ENCODE assay signal across 10 mouse cellular contexts in genomic region chr13:41355552-41355951, GRCm38 (mm10).
DNase-seq lines count a peak whose midpoint lies in the region; ATAC-seq and TF ChIP-seq lines count a peak whose summit lies in the region.
"Had no signal": no experiment of that assay in that cellular context is flagged by ENCODE, and none has a peak within 500 bp of the region (broad histone marks: within the 10 kb centered on the region; RNA-seq: fewer than 3 reads in every experiment).

No protein-coding gene starts in this region.

- no peak for TF ChIP-seq POLR2A in CH12.LX (IDR thresholded peaks at IDR 0.05; ENCODE audit: low read depth, low read length)

- peaks cover 2 to 38% of the 10 kb centered on the region in 2 experiments for H3K36me3 ChIP-seq in CH12.LX (replicated peaks in 1 of 2; ENCODE audit: control insufficient read depth in 1 of 2, insufficient read depth in 1 of 2, low read length in 1 of 2)
- no peaks in the 10 kb centered on the region for H3K36me3 ChIP-seq in embryonic facial prominence, embryonic 14.5 days (ENCODE audit: control insufficient read depth, insufficient read depth, low read length)
- H3K36me3 ChIP-seq in intestine, embryonic 16.5 days (ENCODE audit: control insufficient read depth, insufficient read depth, low read length), result no peaks in the 10 kb centered on the region

- H3K9me3 ChIP-seq in CH12.LX (replicated peaks; ENCODE audit: low read length), result no peaks in the 10 kb centered on the region
- no peaks in the 10 kb centered on the region for H3K9me3 ChIP-seq in embryonic facial prominence, embryonic 14.5 days (ENCODE audit: control insufficient read depth, low read length)
- H3K9me3 ChIP-seq in intestine, embryonic 16.5 days (ENCODE audit: control insufficient read depth, low read length), result no peaks in the 10 kb centered on the region
- H3K9me3 ChIP-seq: megakaryocyte, embryonic 14.5 days had no signal

- H3K27ac ChIP-seq in CH12.LX (ENCODE audit: insufficient read depth, low read depth), result no peak overlapping the region
- 0 out of 2 replicates have a peak overlapping the region, but pooled peaks have one; percentile 28 for H3K27ac ChIP-seq in embryonic facial prominence, embryonic 14.5 days (replicated peaks; ENCODE audit: low read depth, low read length)
- peak overlapping the region; percentile 76 for H3K27ac ChIP-seq in intestine, embryonic 16.5 days (ENCODE audit: low read length)

- H3K4me3 ChIP-seq in CH12.LX (replicated peaks in 1 of 3; ENCODE audit: low read depth in 2 of 3, low read length in 2 of 3, poor library complexity in 1 of 3), result no peak overlapping the region
- peak overlapping the region; percentile 11 for H3K4me3 ChIP-seq in embryonic facial prominence, embryonic 14.5 days (ENCODE audit: low read depth, low read length)
- H3K4me3 ChIP-seq in intestine, embryonic 16.5 days (ENCODE audit: low read length), result peak overlapping the region; percentile 22
- H3K4me3 ChIP-seq: erythroblast, embryonic 14.5 days; megakaryocyte, embryonic 14.5 days had no signal

- intact Hi-C loops in left cerebral cortex, postnatal 4 days (cut with DNase I), result no loop called here

- dilution Hi-C loops in CH12.LX (cut with MboI; ENCODE audit: extremely low pct_ligation_motif_present, extremely low pct_unique_long_range_greater_than_20kb, low sequenced_read_pairs), result no loop called here

- DNase-seq in CH12.LX (ENCODE audit: extremely low read depth), result no peak
- DNase-seq in embryonic facial prominence, embryonic 14.5 days (ENCODE audit: low spot score), result peak; percentile 88
- DNase-seq in lung, postnatal 10 days, result peak; percentile 67
- no peak for DNase-seq in cerebellum, postnatal 36 days
- no peak for DNase-seq in left cerebral cortex, adult 18-20 months (ENCODE audit: low spot score in 2 of 2)
- DNase-seq in left cerebral cortex, postnatal 4 days, result no peak

- H3K79me2 ChIP-seq in CH12.LX (replicated peaks; ENCODE audit: control insufficient read depth, extremely low read depth, insufficient read depth, poor library complexity, severe bottlenecking), result peaks cover 24% of the 10 kb centered on the region

- 39% methylated on average over 2 of the region's 2 CpGs for WGBS in embryonic facial prominence, embryonic 14.5 days
- WGBS in intestine, embryonic 16.5 days, result 16% methylated on average over 2 of the region's 2 CpGs

- no peak for ATAC-seq in embryonic facial prominence, embryonic 14.5 days (ENCODE audit: low read depth)
- ATAC-seq in intestine, embryonic 16.5 days, result peak; percentile 59
- ATAC-seq in frontal cortex, adult (ENCODE audit: low TSS enrichment), result no peak

- H3K4me2 ChIP-seq in CH12.LX (ENCODE audit: insufficient read depth, low read depth, poor library complexity, severe bottlenecking), result no peak overlapping the region
- peak overlapping the region; percentile 66 for H3K4me2 ChIP-seq in embryonic facial prominence, embryonic 14.5 days (ENCODE audit: low read depth, low read length)
- H3K4me2 ChIP-seq in intestine, embryonic 16.5 days (ENCODE audit: low read depth, low read length), result peak overlapping the region; percentile 51

- H3K27me3 ChIP-seq in CH12.LX (replicated peaks), result no peaks in the 10 kb centered on the region
- no peaks in the 10 kb centered on the region for H3K27me3 ChIP-seq in embryonic facial prominence, embryonic 14.5 days (replicated peaks; ENCODE audit: control insufficient read depth, insufficient read depth, low read length)
- H3K27me3 ChIP-seq in intestine, embryonic 16.5 days (replicated peaks; ENCODE audit: control insufficient read depth, insufficient read depth, low read length), result no peaks in the 10 kb centered on the region

- TF ChIP-seq EP300 in CH12.LX (IDR thresholded peaks at IDR 0.05; ENCODE audit: low read length), result no peak

- TF ChIP-seq RAD21 in CH12.LX (IDR thresholded peaks at IDR 0.05; ENCODE audit: low read depth, low read length), result no peak

- in situ Hi-C loops in CH12.LX (cut with MboI; ENCODE audit: low pct_ligation_motif_present, low pct_unique_long_range_greater_than_20kb, low sequenced_read_pairs), result no loop called here

- H3K4me1 ChIP-seq in CH12.LX (ENCODE audit: control insufficient read depth in 1 of 2, insufficient read depth in 2 of 2), result peaks cover 10 to 55% of the 10 kb centered on the region in 2 experiments
- peaks cover 46% of the 10 kb centered on the region for H3K4me1 ChIP-seq in embryonic facial prominence, embryonic 14.5 days (ENCODE audit: control insufficient read depth, insufficient read depth, low read length)
- peaks cover 34% of the 10 kb centered on the region for H3K4me1 ChIP-seq in intestine, embryonic 16.5 days (ENCODE audit: control insufficient read depth, insufficient read depth, low read length)

- TF ChIP-seq CTCF in CH12.LX (conservative IDR thresholded peaks at IDR 0.05 in 1 of 2, IDR thresholded peaks at IDR 0.05 in 1 of 2; ENCODE audit: low read depth in 2 of 2, low read length in 2 of 2), result no peak

- H3K9ac ChIP-seq in CH12.LX (ENCODE audit: insufficient read depth, low read depth), result no peak overlapping the region
- no peak overlapping the region for H3K9ac ChIP-seq in embryonic facial prominence, embryonic 14.5 days (ENCODE audit: low read depth, low read length)
- H3K9ac ChIP-seq in intestine, embryonic 16.5 days (ENCODE audit: low read depth, low read length), result 0 out of 2 replicates have a peak overlapping the region, but pooled peaks have one; percentile 37

TF ChIP-seq in CH12.LX, 34 proteins besides CTCF, POLR2A, EP300 and RAD21:
- TF ChIP-seq POLR2AphosphoS2 (IDR thresholded peaks at IDR 0.05; ENCODE audit: low read depth, low read length), result no peak
- no peak for TF ChIP-seq MYC (IDR thresholded peaks at IDR 0.05; ENCODE audit: low read depth, low read length)
- 0 out of 2 replicates have a peak, but pooled peaks have one; percentile 52 for TF ChIP-seq MAX (IDR thresholded peaks at IDR 0.05; ENCODE audit: low read length)
- TF ChIP-seq NRF1 (IDR thresholded peaks at IDR 0.05; ENCODE audit: low read depth, low read length), result no peak
- TF ChIP-seq BHLHE40 (IDR thresholded peaks at IDR 0.05; ENCODE audit: low read depth, low read length), result peak; percentile 88
- TF ChIP-seq USF1 (IDR thresholded peaks at IDR 0.05; ENCODE audit: low read depth, low read length), result peak; percentile 73
- TF ChIP-seq KAT2A (IDR thresholded peaks at IDR 0.05; ENCODE audit: insufficient replicate concordance, low read length), result no peak
- no peak for TF ChIP-seq SMC3 (IDR thresholded peaks at IDR 0.05; ENCODE audit: low read depth, low read length)
- TF ChIP-seq USF2 (conservative IDR thresholded peaks at IDR 0.05; ENCODE audit: low read depth, low read length), result peak; percentile 65

Comparison
In these comparisons a context has a peak if more than half of its experiments do, and no peak if none do; other contexts are left out.
1. DNase-seq: peak in embryonic facial prominence, embryonic 14.5 days (single experiment) and lung, postnatal 10 days (single experiment); none in CH12.LX (single experiment), cerebellum, postnatal 36 days (0 of 2), left cerebral cortex, adult 18-20 months (0 of 2) and left cerebral cortex, postnatal 4 days (single experiment).
2. H3K4me3 ChIP-seq: peak in embryonic facial prominence, embryonic 14.5 days (single experiment) and intestine, embryonic 16.5 days (single experiment); none in CH12.LX (0 of 3).